In genomic region chr19:10266196-10266850, GRCm38 (mm10) we compare ENCODE assay signal across 9 mouse cellular contexts. TPM values are rescaled to one million over a fixed set of nuclear protein-coding genes. Genes with fewer than 3 reads are reported as not detected.
DNase-seq lines count a peak whose midpoint lies in the region; ATAC-seq and TF ChIP-seq lines count a peak whose summit lies in the region.
"Had no signal": no experiment of that assay in that cellular context is flagged by ENCODE, and none has a peak within 500 bp of the region (broad histone marks: within the 10 kb centered on the region; RNA-seq: fewer than 3 reads in every experiment).

No protein-coding gene starts in this region.

- peak; percentile 67 for TF ChIP-seq CTCF in ES-Bruce4 (IDR thresholded peaks at IDR 0.05; ENCODE audit: low read depth, low read length)

- H3K27me3 ChIP-seq in ES-Bruce4 (ENCODE audit: control insufficient read depth, insufficient read depth, low read length, poor library complexity, severe bottlenecking) = no peaks in the 10 kb centered on the region
- H3K27me3 ChIP-seq in forebrain, embryonic 13.5 days = no peaks in the 10 kb centered on the region; the same call in 1 of the 2 replicates
- no peaks in the 10 kb centered on the region for H3K27me3 ChIP-seq in lung, embryonic 15.5 days

- H3K4me2 ChIP-seq in forebrain, embryonic 13.5 days = no peak overlapping the region
- H3K4me2 ChIP-seq in lung, embryonic 15.5 days = no peak overlapping the region

- 27% methylated on average over 14 of the region's 14 CpGs for WGBS in forebrain, embryonic 13.5 days
- WGBS in lung, embryonic 15.5 days = 9% methylated on average over 14 of the region's 14 CpGs

- H3K27ac ChIP-seq in ES-Bruce4 (ENCODE audit: insufficient read depth, low read length) = peak overlapping the region; percentile 90
- H3K27ac ChIP-seq in brown adipose tissue, adult 24 weeks (replicated peaks; ENCODE audit: low read depth, low read length) = peak overlapping the region; percentile 39
- H3K27ac ChIP-seq in forebrain, embryonic 13.5 days = no peak overlapping the region
- H3K27ac ChIP-seq in lung, embryonic 15.5 days = peak overlapping the region; percentile 55

- peak; percentile 92 for TF ChIP-seq EP300 in ES-Bruce4 (IDR thresholded peaks at IDR 0.05; ENCODE audit: insufficient read depth, low read depth, low read length)

- no peak overlapping the region for H3K4me3 ChIP-seq in ES-Bruce4 (ENCODE audit: low read depth, low read length)
- no peak overlapping the region for H3K4me3 ChIP-seq in brown adipose tissue, adult 24 weeks (ENCODE audit: insufficient read depth, low read depth, low read length)
- H3K4me3 ChIP-seq in forebrain, embryonic 13.5 days = no peak overlapping the region
- H3K4me3 ChIP-seq in lung, embryonic 15.5 days = no peak overlapping the region
- H3K4me3 ChIP-seq: erythroblast, embryonic 14.5 days had no signal

- H3K36me3 ChIP-seq in ES-Bruce4 (ENCODE audit: control insufficient read depth, insufficient read depth, low read length, poor library complexity, severe bottlenecking) = no peaks in the 10 kb centered on the region
- H3K36me3 ChIP-seq in forebrain, embryonic 13.5 days (ENCODE audit: poor library complexity, severe bottlenecking) = peaks cover 9% of the 10 kb centered on the region; the same call in 1 of the 2 replicates
- no peaks in the 10 kb centered on the region for H3K36me3 ChIP-seq in lung, embryonic 15.5 days

- peak; percentile 68 for DNase-seq in heart, postnatal 25 days (ENCODE audit: low spot score)
- DNase-seq in layer of hippocampus, adult 8-10 months (ENCODE audit: low spot score in 2 of 2) = peak; percentile 57 to 74
- DNase-seq in ovary, adult 18-20 months (ENCODE audit: low spot score) = peak; percentile 73
- DNase-seq in thymus, postnatal 25 days = peak; percentile 30

- no peaks in the 10 kb centered on the region for H3K9me3 ChIP-seq in ES-Bruce4 (replicated peaks; ENCODE audit: control insufficient read depth, insufficient read depth, low read length, poor library complexity, severe bottlenecking)
- no peaks in the 10 kb centered on the region for H3K9me3 ChIP-seq in forebrain, embryonic 13.5 days (replicated peaks)
- H3K9me3 ChIP-seq in lung, embryonic 15.5 days = no peaks in the 10 kb centered on the region

- no peak for TF ChIP-seq POLR2A in ES-Bruce4 (IDR thresholded peaks at IDR 0.05; ENCODE audit: insufficient read depth, low read length)

- ATAC-seq in forebrain, embryonic 13.5 days = peak; percentile 48; the same call in 1 of the 2 replicates
- peak; percentile 69 for ATAC-seq in lung, embryonic 15.5 days (ENCODE audit: borderline replicate concordance, extremely low read depth, low FRiP score, low TSS enrichment)

- intact Hi-C loops in heart, postnatal 25 days (cut with DNase I) = no loop called here

- H3K9ac ChIP-seq in ES-Bruce4 (ENCODE audit: low read depth, poor library complexity, severe bottlenecking) = 0 out of 2 replicates have a peak overlapping the region, but pooled peaks have one; percentile 17
- H3K9ac ChIP-seq in forebrain, embryonic 13.5 days = peak overlapping the region; percentile 50; the same call in 1 of the 2 replicates
- no peak overlapping the region for H3K9ac ChIP-seq in lung, embryonic 15.5 days

- H3K4me1 ChIP-seq in ES-Bruce4 (ENCODE audit: control insufficient read depth, insufficient read depth, low read length) = peaks cover 9% of the 10 kb centered on the region
- H3K4me1 ChIP-seq in brown adipose tissue, adult 24 weeks (ENCODE audit: control insufficient read depth, insufficient read depth, insufficient read length, low read length) = peaks cover 15% of the 10 kb centered on the region; the same call in 1 of the 2 replicates
- H3K4me1 ChIP-seq in forebrain, embryonic 13.5 days = peaks cover 12% of the 10 kb centered on the region
- H3K4me1 ChIP-seq in lung, embryonic 15.5 days = peaks cover 15% of the 10 kb centered on the region

RNA-seq across cellular contexts. Expression of gene Myrf, which starts 25.8 kb away (rescaled TPM):
- polyA plus RNA-seq in ES-Bruce4 (2011; ENCODE audit: insufficient read depth, insufficient read length, low read depth, missing spikeins) = 15.0 and 15.9 TPM in 2 replicates
- 0.44 and 0.50 TPM in 2 replicates for polyA plus RNA-seq in brown adipose tissue, adult 24 weeks (2012; ENCODE audit: insufficient read depth, insufficient read length, missing spikeins)
- polyA plus RNA-seq in forebrain, embryonic 13.5 days (2015; fragmentation: Nextera tagmentation; extraction: Ambion mirVana) = 0.22 and 0.31 TPM in 2 replicates
- total RNA-seq in heart, postnatal 25 days (2021) = 1 to 10 TPM; 4.5 to 6.8 TPM
- total RNA-seq in layer of hippocampus, adult 8-10 months (2022) = 10 to 100 TPM; 31.6 to 37.2 (median 36.7) TPM
- 5.6 and 6.5 TPM in 2 replicates for polyA plus RNA-seq in lung, embryonic 15.5 days (2015; fragmentation: Nextera tagmentation; extraction: Ambion mirVana)

RNA-seq across cellular contexts. Expression of gene Dagla, which starts 38.4 kb away (rescaled TPM):
- 1.2 and 1.6 TPM in 2 replicates for polyA plus RNA-seq in ES-Bruce4 (2011; ENCODE audit: insufficient read depth, insufficient read length, low read depth, missing spikeins)
- polyA plus RNA-seq in brown adipose tissue, adult 24 weeks (2012; ENCODE audit: insufficient read depth, insufficient read length, missing spikeins) = 11.9 and 14.2 TPM in 2 replicates
- 3.2 TPM in 2 replicates for polyA plus RNA-seq in forebrain, embryonic 13.5 days (2015; fragmentation: Nextera tagmentation; extraction: Ambion mirVana)
- 1 to 10 TPM; 3.2 to 3.3 TPM for total RNA-seq in heart, postnatal 25 days (2021)
- 100 to 1,000 TPM in 3 of 4 experiments, 10 to 100 TPM in 1; 94.1 to 109 (median 104) TPM for total RNA-seq in layer of hippocampus, adult 8-10 months (2022)
- 3.1 and 3.2 TPM in 2 replicates for polyA plus RNA-seq in lung, embryonic 15.5 days (2015; fragmentation: Nextera tagmentation; extraction: Ambion mirVana)
